Mouse (Mus musculus) brain, embryonic 14.5 days (tissue): ENCODE results near the gene Zbp1.

ENCODE experiments used
- CTCF ChIP-seq: fragments of 200-500 bp; IDR thresholded peaks from 2 replicates; pipeline ENCODE4 v1.5.1; 2012; ENCODE audit warnings: inconsistent platforms, mild to moderate bottlenecking, moderate library complexity, borderline replicate concordance; ENCODE audit not compliant: insufficient read depth, insufficient read length; ENCODE audit errors: extremely low read depth
- POLR2A ChIP-seq: fragments of 200-500 bp; IDR thresholded peaks from 2 replicates; pipeline ENCODE4 v1.6.1; 2012; ENCODE audit warnings: mild to moderate bottlenecking, inconsistent platforms, borderline replicate concordance; ENCODE audit not compliant: poor library complexity, insufficient read depth, insufficient read length, severe bottlenecking; ENCODE audit errors: extremely low read depth

GRCm38 (mm10) chr2:173232766-173233099 is 14.0 kb upstream of the Zbp1 start:
- peak; percentile 9; the same call in 1 of the 2 replicates for TF ChIP-seq CTCF
- TF ChIP-seq POLR2A: no peak
